Mouse (Mus musculus): ENCODE measurements at regions not wholly inside any gene's neighbourhood (a gene's known extent, or its start where the extent isn't known, plus 50 kb on each side); places are given as distances from the start of the nearest gene placed in this dataset.

GRCm38 (mm10) chr9:49975938-49976671 is 177.4 kb upstream of the Ncam1 start:
- dilution Hi-C loops (cut with MboI; ENCODE audit: extremely low pct_ligation_motif_present, extremely low pct_unique_long_range_greater_than_20kb, low sequenced_read_pairs): no loop called here

DNA sequence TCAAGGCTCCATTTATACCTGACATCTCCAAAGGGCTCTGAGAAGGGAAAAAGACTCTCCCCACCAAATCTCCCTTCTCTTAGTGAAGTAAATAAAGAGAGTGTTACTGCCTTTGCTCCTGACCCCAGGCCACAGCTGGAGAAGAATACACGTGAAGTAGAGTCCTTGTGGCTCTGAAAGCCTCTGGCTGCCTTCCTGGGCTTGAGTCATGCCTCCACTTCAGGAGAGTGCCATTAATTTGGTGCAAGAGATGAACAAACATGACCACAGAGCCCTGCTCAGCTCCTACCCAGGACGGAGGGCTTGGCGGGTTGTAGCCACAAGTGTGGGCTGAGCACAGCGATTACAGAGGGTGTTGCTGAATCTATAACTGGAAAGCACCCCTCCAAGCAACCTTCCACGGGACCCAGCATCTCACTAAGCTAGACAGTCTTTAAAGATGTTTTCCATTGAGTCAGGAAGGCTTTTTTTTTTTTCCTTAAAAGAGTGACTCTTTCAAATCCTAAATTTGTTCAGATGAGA is 175.3 kb upstream of the Ncam1 start:
- H3K27me3 ChIP-seq (replicated peaks): no peaks in the 10 kb centered on the region
- H3K36me3 ChIP-seq (replicated peaks in 1 of 2; ENCODE audit: control insufficient read depth in 1 of 2, insufficient read depth in 1 of 2, low read length in 1 of 2): no peaks in the 10 kb centered on the region
- DNase-seq (ENCODE audit: extremely low read depth): no peak
- dilution Hi-C loops (cut with MboI; ENCODE audit: extremely low pct_ligation_motif_present, extremely low pct_unique_long_range_greater_than_20kb, low sequenced_read_pairs) (no loop called here), in situ Hi-C loops (cut with MboI; ENCODE audit: low pct_ligation_motif_present, low pct_unique_long_range_greater_than_20kb, low sequenced_read_pairs) (no loop called here)
- H3K4me1 ChIP-seq (ENCODE audit: control insufficient read depth in 1 of 2, insufficient read depth in 2 of 2): no peaks in the 10 kb centered on the region
- H3K9me3 ChIP-seq (replicated peaks; ENCODE audit: low read length): no peaks in the 10 kb centered on the region
- H3K9ac ChIP-seq (ENCODE audit: insufficient read depth, low read depth): no peak overlapping the region
- no peak overlapping the region for H3K4me2 ChIP-seq (ENCODE audit: insufficient read depth, low read depth, poor library complexity, severe bottlenecking)
- no peak overlapping the region for H3K27ac ChIP-seq (ENCODE audit: insufficient read depth, low read depth)
- no peak overlapping the region for H3K4me3 ChIP-seq (replicated peaks in 1 of 3; ENCODE audit: low read depth in 2 of 3, low read length in 2 of 3, poor library complexity in 1 of 3)
- no peak for TF ChIP-seq MAFK (IDR thresholded peaks at IDR 0.05; ENCODE audit: insufficient replicate concordance, low read length)
- no peak for TF ChIP-seq EP300 (IDR thresholded peaks at IDR 0.05; ENCODE audit: low read length)
- TF ChIP-seq NRF1 (IDR thresholded peaks at IDR 0.05; ENCODE audit: low read depth, low read length): no peak
- no peak for TF ChIP-seq NELFE (IDR thresholded peaks at IDR 0.05; ENCODE audit: low read depth, low read length)
- no peak for TF ChIP-seq ZC3H11A (IDR thresholded peaks at IDR 0.05; ENCODE audit: low read depth, low read length)
- TF ChIP-seq CHD2 (IDR thresholded peaks at IDR 0.05; ENCODE audit: low read length): no peak
- no peak for TF ChIP-seq JUND (conservative IDR thresholded peaks at IDR 0.05; ENCODE audit: low read depth, low read length)
- no peak for TF ChIP-seq TBP (conservative IDR thresholded peaks at IDR 0.05; ENCODE audit: low read depth, low read length)
- TF ChIP-seq ZNF384 (IDR thresholded peaks at IDR 0.05; ENCODE audit: low read depth, low read length): no peak
- no peak for TF ChIP-seq IRF4 (IDR thresholded peaks at IDR 0.05; ENCODE audit: low read depth, low read length)
- TF ChIP-seq ZKSCAN1 (IDR thresholded peaks at IDR 0.05; ENCODE audit: borderline replicate concordance, low read depth, low read length): no peak
- no peak for TF ChIP-seq USF2 (conservative IDR thresholded peaks at IDR 0.05; ENCODE audit: low read depth, low read length)
- no peak for TF ChIP-seq MXI1 (IDR thresholded peaks at IDR 0.05; ENCODE audit: low read depth, low read length)
- TF ChIP-seq GABPA (IDR thresholded peaks at IDR 0.05; ENCODE audit: insufficient replicate concordance, low read depth, low read length): no peak
- no peaks in the 10 kb centered on the region for H3K79me2 ChIP-seq (replicated peaks; ENCODE audit: control insufficient read depth, extremely low read depth, insufficient read depth, poor library complexity, severe bottlenecking)

More at GRCm38 (mm10) chr9:49975938-49976671, 177.4 kb upstream of the Ncam1 start:
- in situ Hi-C loops (cut with MboI; ENCODE audit: low pct_ligation_motif_present, low pct_unique_long_range_greater_than_20kb, low sequenced_read_pairs): no loop called here
- Histone ChIP-seq H3K4me2 (ENCODE audit: insufficient read depth, low read depth, poor library complexity, severe bottlenecking) (no peak overlapping the region), H3K27me3 (replicated peaks) (no peaks in the 10 kb centered on the region), H3K4me3 (replicated peaks in 1 of 3; ENCODE audit: low read depth in 2 of 3, low read length in 2 of 3, poor library complexity in 1 of 3) (no peak overlapping the region), H3K9me3 (replicated peaks; ENCODE audit: low read length) (no peaks in the 10 kb centered on the region), H3K79me2 (replicated peaks; ENCODE audit: control insufficient read depth, extremely low read depth, insufficient read depth, poor library complexity, severe bottlenecking) (no peaks in the 10 kb centered on the region), H3K27ac (ENCODE audit: insufficient read depth, low read depth) (no peak overlapping the region), H3K9ac (ENCODE audit: insufficient read depth, low read depth) (no peak overlapping the region), H3K4me1 (ENCODE audit: control insufficient read depth in 1 of 2, insufficient read depth in 2 of 2) (no peaks in the 10 kb centered on the region), H3K36me3 (replicated peaks in 1 of 2; ENCODE audit: control insufficient read depth in 1 of 2, insufficient read depth in 1 of 2, low read length in 1 of 2) (no peaks in the 10 kb centered on the region)
- TF ChIP-seq MXI1 (IDR thresholded peaks at IDR 0.05; ENCODE audit: low read depth, low read length) (no peak), ELF1 (IDR thresholded peaks at IDR 0.05; ENCODE audit: low read depth, low read length) (no peak), CHD2 (IDR thresholded peaks at IDR 0.05; ENCODE audit: low read length) (no peak), MYC (IDR thresholded peaks at IDR 0.05; ENCODE audit: low read depth, low read length) (no peak), ZKSCAN1 (IDR thresholded peaks at IDR 0.05; ENCODE audit: borderline replicate concordance, low read depth, low read length) (no peak), MAFK (IDR thresholded peaks at IDR 0.05; ENCODE audit: insufficient replicate concordance, low read length) (no peak), POLR2AphosphoS2 (IDR thresholded peaks at IDR 0.05; ENCODE audit: low read depth, low read length) (no peak), CHD1 (IDR thresholded peaks at IDR 0.05; ENCODE audit: low read depth, low read length) (no peak), E2F4 (IDR thresholded peaks at IDR 0.05; ENCODE audit: insufficient replicate concordance, low read depth, low read length) (no peak), KAT2A (IDR thresholded peaks at IDR 0.05; ENCODE audit: insufficient replicate concordance, low read length) (no peak), TBP (conservative IDR thresholded peaks at IDR 0.05; ENCODE audit: low read depth, low read length) (no peak), UBTF (IDR thresholded peaks at IDR 0.05; ENCODE audit: low read depth, low read length) (no peak), HCFC1 (IDR thresholded peaks at IDR 0.05; ENCODE audit: low read depth, low read length) (no peak), NELFE (IDR thresholded peaks at IDR 0.05; ENCODE audit: low read depth, low read length) (no peak), IRF4 (IDR thresholded peaks at IDR 0.05; ENCODE audit: low read depth, low read length) (no peak), ZMIZ1 (IDR thresholded peaks at IDR 0.05; ENCODE audit: low read depth, low read length) (no peak), MAX (IDR thresholded peaks at IDR 0.05; ENCODE audit: low read length) (no peak), POLR2A (IDR thresholded peaks at IDR 0.05; ENCODE audit: low read depth, low read length) (no peak), MAZ (IDR thresholded peaks at IDR 0.05; ENCODE audit: low read depth, low read length) (no peak)
- DNase-seq (ENCODE audit: extremely low read depth): no peak

All from CH12.LX (cell line).